Mouse (Mus musculus): ENCODE data around the gene Adcy4. TPM values are rescaled to one million over a fixed set of nuclear protein-coding genes. Genes with fewer than 3 reads are reported as not detected.

The Adcy4 gene
- polyA plus RNA-seq, 1 experiment: 3.7 TPM

DNA sequence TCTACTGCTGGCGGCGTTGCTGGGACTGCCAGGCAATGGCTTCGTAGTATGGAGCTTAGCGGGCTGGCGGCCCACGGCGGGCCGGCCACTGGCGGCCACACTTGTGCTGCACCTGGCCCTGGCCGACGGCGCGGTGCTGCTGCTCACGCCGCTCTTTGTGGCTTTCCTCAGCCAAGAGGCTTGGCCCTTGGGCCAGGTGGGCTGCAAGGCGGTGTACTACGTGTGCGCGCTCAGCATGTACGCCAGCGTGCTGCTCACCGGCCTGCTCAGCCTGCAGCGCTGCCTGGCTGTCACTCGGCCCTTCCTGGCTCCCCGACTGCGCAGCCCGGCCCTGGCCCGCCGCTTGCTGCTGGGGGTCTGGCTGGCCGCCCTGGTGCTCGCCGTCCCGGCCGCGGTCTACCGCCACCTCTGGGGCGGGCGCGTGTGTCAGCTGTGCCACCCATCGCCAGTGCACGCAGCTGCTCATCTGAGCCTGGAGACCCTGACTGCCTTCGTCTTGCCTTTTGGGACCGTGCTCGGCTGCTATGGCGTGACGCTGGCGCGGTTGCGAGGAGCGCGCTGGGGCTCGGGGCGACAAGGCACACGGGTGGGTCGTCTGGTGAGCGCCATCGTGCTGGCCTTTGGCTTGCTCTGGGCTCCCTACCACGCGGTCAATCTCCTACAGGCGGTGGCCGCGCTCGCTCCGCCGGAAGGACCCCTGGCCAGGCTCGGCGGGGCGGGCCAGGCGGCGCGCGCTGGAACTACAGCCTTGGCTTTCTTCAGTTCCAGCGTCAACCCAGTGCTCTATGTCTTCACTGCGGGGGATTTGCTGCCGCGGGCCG, 21.7 kb downstream of the Adcy4 start:
- WGBS: 2% methylated on average over 77 of the region's 77 CpGs
- DNase-seq (ENCODE audit: low read depth, low spot score): no peak

DNA sequence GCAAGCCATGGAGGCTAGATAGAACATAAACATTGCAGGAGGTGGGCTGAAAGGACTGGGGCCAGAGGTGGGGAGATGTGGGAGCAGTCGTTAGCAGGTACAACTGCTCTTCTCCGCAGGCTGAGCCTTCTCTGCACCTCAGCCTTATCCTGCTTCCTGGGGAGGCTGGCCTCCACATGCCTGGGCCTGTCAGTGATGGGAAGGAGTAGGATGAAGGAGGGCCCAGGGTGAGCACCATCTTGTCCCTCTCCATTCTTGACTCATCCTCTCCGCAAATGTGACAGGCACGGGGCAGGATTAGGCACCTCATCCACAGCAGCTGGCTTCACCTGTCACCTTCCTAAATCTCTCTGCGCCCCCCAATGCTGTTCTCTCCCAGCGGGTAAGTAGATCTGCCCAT, 22.7 kb downstream of the Adcy4 start, which contains the start of gene Ltb4r2:
Gene Ltb4r2, plus strand, starts transcription at position 266 of the 400 bp plus-strand sequence.
- WGBS: 93% methylated on average over 6 of the region's 6 CpGs

DNA sequence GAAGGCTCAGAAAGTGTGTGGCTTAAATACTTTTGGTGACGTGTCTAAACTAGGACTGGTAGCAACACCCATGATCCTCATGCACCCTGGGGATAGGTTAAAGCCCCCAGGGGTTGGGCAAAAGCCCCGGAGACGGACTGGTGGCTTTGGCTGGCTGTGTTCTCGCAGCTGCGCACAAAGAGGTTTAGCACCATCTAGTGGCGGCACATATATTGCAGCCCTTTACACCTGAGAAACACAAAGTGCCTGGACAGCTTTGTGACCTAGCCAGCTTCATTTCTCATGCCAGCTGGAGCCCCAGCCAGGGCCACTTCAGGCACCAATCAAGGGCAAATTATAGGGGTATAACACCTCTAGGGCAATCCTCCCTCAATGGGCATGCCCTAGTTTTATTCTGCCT, 23.7 kb downstream of the Adcy4 start:
- DNase-seq (ENCODE audit: low read depth, low spot score): peak; percentile 43
- 1% methylated on average over 6 of the region's 6 CpGs for WGBS

More for the DNA sequence above, 22.7 kb downstream of the Adcy4 start, which contains the start of gene Ltb4r2:
- no peak for DNase-seq (ENCODE audit: low read depth, low spot score)

DNA sequence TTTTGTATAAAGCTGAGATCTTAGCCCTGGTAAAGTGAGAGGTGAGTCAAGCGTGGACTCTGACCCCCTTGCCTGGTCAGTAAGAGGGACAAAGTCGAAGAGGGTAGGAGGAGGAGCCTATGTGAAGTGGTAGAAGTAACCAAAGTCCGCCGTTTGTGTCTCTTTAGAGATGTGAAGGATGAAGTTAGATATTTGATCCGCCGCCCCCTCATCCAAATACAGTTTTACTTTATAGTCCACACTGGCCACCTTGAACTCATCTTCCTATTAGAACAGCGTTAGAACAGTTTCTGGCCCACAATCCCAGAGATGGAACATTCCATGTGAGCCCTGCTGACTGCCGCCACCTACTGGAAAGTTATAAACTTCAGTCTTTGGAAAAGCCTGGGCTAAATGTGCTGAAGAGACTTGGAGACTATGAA, 25.5 kb downstream of the Adcy4 start, which contains the start of gene Cideb:
Gene Cideb, minus strand, starts transcription at position 96 of the 422 bp plus-strand sequence.
- DNase-seq (ENCODE audit: low read depth, low spot score): no peak
- WGBS: 3% methylated on average over 8 of the region's 8 CpGs

DNA sequence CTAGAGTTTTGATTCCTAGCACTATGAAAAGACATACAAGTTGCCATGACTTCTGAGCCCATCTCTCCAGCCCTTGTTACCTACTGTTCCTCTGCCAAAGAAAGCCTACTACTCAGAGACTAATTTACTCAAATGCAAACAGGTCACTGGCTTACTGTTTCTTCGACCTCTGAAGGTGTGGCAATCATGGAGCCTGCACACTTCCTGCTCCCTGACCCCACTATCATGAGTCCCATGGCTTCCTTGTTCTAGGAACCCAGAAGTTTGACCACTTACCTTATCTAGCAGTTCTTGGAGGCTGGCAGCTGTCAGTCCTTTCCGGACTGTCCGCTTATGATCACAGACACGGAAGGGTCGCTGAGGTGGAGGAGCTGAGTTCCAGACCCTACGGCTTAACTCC, 26.3 kb downstream of the Adcy4 start:
- DNase-seq (ENCODE audit: low read depth, low spot score): no peak
- WGBS: 44% methylated on average over 6 of the region's 6 CpGs

DNA sequence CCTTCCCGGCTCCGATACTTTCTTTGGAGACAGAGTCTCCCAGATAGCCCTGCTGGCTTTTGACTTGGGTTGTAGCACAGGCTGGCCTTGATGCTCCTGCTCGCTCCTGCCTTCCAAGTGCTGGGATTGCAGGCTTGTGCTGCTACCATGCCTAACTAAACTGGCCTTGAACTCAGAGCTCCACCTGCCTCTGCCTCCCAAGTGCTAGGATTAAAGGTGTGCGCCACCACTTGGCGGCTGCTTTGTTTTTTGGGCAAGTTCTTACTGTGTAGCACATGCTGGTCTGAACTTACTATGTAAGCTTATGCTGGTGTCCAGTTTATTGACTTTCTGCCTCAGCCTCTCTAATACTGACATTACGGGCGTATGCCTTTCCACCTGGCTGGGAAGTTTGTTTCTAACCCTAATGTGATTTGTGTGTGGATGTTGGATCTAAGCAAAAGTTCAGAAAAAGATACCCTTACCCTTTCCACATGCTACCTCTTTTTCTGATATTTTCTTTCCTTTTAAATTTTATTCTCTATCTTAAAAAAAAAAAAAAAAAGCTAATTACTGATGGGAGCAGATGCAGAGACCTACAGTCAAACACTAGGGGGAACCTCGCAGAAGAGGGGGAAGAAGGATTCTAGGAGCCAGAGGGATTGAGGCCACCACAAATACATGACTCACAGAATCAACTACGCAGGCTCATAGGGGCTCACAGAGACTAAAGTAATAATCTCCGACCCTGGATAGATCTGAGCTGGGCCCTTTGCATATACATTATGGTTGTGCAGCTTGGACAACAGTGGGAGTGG, 36.6 kb downstream of the Adcy4 start:
- WGBS: 86% methylated on average over 10 of the region's 10 CpGs
- DNase-seq (ENCODE audit: low read depth, low spot score): no peak

DNA sequence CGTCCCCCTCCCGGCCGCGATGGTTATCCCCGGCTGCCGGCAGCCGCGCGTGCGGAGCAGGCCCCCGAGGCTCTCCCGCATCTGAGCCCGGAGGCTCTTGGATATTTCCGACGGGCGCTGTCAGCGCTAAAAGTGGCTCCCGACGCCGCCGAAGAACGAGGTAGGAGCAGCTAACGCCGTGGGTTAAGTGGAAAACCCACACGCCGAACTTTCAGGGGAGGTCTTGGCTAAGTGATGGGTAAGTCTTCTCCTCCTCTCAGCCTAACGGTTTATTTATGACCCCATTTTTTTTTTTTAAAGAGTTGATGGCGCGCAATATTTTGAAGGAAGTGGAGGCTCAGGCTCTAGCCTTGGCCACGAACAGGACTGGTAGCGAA, 38.0 kb downstream of the Adcy4 start:
- DNase-seq (ENCODE audit: low read depth, low spot score): no peak
- under 1% methylated on average over 31 of the region's 31 CpGs for WGBS

DNA sequence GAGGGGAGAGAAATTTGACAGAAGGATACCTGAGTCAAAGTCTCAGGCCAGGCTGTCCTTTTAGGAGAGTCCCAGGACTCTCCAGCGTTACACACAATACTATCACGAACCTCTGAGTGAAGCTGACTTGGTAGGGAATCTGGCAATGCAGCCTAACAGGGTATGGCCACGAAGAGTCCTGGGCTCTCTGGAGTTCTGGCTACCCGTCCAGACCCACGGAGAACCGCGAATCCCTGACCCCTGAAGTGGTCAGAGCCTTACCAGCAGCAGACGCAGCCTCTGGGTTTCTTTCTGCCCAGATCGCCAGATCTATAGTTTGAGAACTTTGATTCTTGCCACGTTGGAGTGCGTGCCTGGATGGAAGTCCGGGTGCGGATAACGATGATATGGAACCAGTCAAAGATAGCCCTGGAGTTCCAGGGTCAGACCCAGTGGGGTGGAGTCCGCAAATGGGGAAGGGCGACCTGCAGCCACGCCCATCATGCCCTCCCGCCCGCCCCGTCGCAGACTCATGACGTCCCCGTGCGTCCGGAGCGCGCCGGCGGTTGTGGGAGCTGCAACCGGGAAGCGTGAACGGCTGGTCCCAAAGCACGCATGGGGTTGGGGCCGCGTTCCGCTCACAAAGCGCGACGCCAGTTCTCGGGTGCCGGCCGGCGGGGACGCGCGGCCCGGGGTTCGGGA, 38.6 kb downstream of the Adcy4 start, which contains the start of the genes Dhrs1 and Nop9:
Gene Dhrs1, minus strand, starts transcription at position 511 of the 681 bp plus-strand sequence.
Gene Nop9, plus strand, starts transcription at position 514 of the 681 bp plus-strand sequence.
- WGBS: 1% methylated on average over 48 of the region's 48 CpGs

DNA sequence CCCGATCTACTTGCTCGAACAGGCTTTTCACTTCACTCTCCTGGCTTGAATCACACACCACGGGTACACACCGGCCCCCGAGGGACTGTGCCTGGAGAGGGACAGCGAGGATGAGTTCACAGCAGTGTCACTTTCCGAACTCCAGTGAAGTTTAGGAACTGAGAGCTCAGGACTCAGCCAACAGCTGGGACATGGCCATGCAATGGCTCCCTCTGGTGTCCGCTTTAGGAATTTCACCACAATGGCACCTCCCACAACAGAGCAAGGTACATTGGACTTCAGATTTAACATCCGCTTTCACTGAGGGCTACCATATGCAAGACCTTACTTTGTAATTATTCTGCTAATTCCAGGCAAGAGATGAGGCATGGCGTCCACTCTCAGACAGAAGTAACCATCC, 40.2 kb downstream of the Adcy4 start:
- DNase-seq (ENCODE audit: low read depth, low spot score): no peak
- 16% methylated on average over 10 of the region's 10 CpGs for WGBS

More for the DNA sequence above, 38.6 kb downstream of the Adcy4 start, which contains the start of the genes Dhrs1 and Nop9:
- no peak for DNase-seq (ENCODE audit: low read depth, low spot score)

DNA sequence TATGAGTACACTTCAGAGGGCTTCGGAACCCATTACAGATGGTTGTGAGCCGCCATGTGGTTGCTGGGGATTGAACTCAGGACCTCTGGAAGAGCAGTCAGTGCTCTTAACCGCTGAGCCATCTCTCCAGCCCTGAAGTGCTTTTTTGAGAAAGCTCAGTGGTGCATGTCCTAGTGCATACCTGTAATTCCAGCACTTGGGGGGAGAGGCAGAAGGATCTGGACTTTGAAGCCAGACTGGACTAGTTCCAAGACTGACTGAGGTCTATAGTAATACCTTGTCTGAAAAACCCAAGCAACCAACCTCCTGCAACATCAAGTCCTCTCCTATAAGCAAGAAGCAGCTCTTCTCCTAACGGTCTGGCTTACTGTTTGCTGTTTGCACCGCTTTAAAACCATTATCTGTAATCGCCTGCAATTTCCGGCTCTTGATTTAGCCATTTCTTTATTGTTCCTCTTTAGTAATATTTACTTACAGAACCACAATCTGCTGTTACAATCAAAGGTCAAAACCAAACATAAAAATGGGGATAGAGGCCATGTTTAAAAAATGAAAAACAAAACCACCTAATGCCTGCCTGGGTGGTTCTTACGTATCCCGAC, 46.7 kb downstream of the Adcy4 start:
- 43% methylated on average over 9 of the region's 9 CpGs for WGBS
- no peak for DNase-seq (ENCODE audit: low read depth, low spot score)

DNA sequence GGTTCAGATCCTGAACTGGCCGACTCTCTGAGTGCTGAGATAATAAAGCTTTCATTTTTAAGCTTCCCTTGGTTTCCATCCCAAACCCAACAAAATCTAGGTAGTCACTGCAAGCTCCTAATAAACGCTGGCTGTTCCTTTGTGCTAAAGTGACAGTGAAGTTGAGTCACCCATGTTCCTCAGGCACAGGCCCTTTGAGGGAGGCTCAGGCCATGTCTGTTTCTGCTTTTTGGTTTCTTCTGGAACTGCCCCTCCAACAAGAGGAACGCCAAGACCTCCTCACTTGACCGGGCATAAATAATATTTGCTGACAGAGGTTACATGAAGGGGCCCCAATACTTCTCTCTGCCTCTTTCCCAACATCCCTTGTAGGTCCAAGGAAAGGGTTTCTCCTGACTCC, 48.1 kb downstream of the Adcy4 start:
- DNase-seq (ENCODE audit: low read depth, low spot score): no peak
- WGBS: 31% methylated on average over 4 of the region's 4 CpGs

DNA sequence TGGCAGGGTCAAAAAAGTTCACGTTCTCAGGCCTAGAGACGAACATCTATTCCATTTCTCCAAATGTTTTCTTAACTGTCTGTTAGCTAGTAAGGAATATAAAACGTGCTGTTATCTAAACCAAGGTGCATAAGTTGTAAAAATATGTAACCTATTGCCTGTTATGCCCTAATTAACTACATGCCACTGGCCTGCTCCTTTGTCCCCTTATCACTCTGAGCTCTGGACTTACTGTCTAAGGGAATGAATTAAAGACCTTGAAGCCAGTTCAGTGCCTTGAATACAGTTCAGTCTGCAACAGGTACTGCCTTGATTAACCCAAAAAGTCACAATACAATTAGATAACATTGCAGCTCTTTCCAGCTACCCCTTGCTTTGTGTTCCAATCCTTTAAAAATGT, 48.6 kb downstream of the Adcy4 start:
- WGBS: 17% methylated on average over 3 of the region's 3 CpGs
- DNase-seq (ENCODE audit: low read depth, low spot score): no peak

DNA sequence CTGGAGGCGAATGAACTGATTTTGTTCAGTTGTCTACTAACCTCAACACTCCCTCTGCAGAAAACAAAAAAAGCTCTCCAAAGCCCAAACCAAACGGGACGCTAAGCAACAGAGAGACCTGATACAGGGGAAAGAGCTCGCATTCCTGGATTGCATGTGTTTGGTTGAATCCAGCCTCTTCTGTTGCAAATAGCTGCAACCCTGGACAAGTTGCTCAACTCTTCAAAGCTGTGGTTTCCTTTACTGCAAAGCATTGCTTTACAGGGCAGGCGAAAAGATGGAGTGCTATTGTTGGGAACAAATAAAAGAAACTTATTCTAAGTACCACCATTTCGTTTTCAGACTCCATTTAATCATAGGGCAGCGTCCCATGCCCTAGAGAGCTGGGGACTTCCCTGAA, 49.0 kb downstream of the Adcy4 start:
- WGBS: 43% methylated on average over 7 of the region's 7 CpGs
- DNase-seq (ENCODE audit: low read depth, low spot score): no peak

DNA sequence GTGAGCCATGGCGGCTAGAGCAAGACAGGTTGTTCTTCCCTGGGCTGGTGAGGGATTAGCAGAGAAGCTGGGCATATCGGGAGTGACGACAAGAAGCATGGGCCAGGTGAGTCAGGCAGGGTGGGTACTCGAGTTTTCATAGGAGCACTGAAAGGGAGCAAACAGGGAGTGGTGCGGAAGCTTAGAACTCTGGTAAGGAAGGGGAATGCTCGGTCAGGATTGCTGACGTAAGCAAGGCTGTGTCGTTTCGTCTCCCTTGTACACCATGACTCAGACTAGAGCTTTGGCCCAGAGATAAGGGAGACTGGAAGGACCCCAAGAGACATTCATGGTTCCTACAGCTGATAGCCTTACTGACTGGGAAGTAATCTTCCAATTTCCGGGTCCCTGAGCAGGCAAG, 50.0 kb downstream of the Adcy4 start:
- no peak for DNase-seq (ENCODE audit: low read depth, low spot score)
- WGBS: 51% methylated on average over 10 of the region's 10 CpGs

DNA sequence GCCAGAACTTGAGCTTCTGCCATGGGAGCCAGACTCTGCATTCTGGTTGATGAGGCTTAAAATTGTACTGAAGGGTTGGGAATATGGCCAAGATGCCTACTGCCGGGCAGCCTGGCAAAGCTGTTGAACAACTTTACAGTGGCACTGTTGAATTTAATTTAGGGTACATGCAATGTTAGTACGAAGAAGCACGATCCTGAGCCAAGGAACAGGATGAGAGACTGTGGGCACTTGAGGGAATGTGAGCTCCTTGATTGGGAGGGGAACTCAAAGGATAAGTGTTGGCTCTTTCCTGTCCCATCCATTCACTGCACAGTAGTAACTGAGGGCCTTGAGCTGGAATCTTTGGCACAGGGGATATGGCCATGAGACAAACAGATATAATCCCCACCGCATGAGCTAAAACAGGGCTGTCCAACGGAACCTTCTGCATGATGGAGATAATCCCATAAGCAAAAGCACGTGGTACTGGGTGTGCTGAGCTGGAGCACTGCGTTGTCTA, 53.3 kb downstream of the Adcy4 start:
- WGBS: 73% methylated on average over 7 of the region's 7 CpGs
- DNase-seq (ENCODE audit: low read depth, low spot score): no peak

DNA sequence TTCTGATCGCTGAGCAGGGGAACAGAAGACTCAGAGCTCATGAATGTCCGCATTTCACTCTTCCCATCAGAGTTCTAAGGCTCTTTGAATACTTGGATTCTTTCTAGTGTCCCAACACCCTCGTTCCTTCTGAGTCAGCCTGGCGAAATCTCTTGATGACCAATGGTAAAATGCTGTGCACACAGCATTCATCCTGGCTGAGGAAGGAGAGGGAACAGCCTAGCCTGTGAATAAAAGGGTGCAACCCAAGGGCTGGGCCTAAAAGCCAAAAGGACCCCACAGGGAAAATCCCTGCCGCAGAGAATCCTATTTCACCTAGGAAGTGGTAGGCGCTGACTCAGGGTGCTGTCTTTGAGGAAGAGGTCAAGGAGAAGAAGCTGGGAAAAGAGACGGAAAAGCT, 53.8 kb downstream of the Adcy4 start:
- DNase-seq (ENCODE audit: low read depth, low spot score): no peak
- WGBS: 82% methylated on average over 7 of the region's 7 CpGs

DNA sequence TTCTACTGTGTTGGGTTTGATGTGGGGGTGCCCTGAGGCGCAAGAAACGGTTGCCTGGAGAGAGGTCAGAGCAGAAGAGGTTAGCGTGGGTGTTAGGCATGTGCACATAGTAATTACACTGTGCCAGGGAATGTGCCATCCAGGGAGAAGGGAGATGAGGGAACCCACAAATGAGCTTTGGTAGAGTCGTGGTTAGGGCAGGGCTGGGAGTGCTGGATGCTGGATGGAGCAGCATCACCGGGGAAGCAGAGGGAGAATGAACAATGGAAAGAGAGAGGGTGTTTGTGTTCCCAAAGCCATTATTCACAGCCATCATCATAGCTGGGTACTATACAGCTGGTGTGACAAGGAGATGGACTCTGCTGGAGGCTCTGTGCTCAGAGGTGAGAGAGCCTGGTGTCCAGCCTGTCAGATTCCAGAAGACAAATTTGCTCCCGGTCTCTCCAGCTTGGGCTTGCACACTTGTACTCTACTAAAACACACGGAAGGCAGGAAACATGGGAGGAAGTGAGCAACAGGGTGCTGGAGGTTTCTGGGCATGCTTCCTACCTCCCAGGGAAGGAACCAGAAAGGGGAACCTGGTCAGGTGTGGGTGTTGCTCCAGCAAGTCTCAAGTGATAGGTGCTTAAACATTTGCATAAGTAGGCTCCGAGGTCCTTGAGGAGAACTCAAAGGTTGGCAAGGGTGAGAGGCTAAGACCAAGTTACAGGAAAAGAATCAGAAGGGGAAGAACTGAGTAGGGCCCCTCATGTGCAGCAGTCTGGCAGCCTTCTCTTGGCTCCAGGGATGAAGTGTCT, 55.8 kb downstream of the Adcy4 start:
- no peak for DNase-seq (ENCODE audit: low read depth, low spot score)
- WGBS: 65% methylated on average over 8 of the region's 8 CpGs

DNA sequence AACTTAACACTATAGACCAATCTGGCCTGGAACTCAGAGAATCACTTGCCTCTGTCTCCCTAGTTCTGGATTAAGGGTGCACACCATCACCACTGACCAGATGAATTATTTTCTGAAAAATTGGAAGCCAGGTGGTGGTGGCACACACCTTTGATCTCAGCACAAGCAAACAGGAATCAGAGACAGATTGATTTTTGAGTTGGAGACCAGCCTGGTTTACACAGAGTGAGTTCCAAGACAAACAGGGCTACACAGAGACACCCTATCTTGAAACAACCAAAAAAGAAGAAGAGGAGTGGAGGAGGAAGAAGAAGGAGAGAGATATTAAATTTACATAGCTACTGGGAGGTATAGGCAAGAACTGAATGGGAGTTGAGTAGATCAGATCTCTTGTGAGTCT, 57.6 kb downstream of the Adcy4 start:
- no peak for DNase-seq (ENCODE audit: low read depth, low spot score)

DNA sequence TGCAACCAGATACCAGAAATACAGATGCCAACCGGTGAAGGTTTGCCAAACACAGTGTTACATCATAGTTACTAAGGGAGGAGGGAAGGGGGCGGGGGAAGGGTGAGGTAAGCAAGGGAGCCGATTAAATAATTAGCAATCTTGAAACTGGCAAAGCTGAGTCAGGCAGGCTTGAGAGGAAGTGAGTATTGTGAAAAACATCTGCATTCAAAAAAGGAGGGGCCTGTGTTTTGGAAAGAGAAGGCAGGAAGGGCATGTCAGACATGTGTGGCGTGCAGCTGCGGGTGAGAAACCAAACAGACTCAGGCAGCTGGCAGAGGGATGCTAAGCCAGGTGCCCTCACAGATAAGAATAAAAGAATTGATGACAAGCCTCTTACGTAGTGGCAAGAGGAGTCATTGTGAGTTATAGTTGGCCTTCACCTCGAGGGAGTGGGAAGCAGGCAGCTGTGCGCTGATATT, 59.5 kb downstream of the Adcy4 start:
- no peak for DNase-seq (ENCODE audit: low read depth, low spot score)
- WGBS: 27% methylated on average over 8 of the region's 8 CpGs

Data from large intestine, adult 2 months (tissue).